Mouse (Mus musculus) embryonic facial prominence, embryonic 15.5 days (tissue): ENCODE data around the gene Gm21789. TPM values are rescaled to one million over a fixed set of nuclear protein-coding genes. Genes with fewer than 3 reads are reported as not detected.
"Not testable (repeated sequence)": the region's sequence is repeated elsewhere in the genome, so short reads cannot be mapped to it uniquely, and the experiment has no call there.

Experiments
- ATAC-seq: fragments of 200-750 bp; cut with Nextera tagmentation; 2 replicates; pipeline ENCODE4 v1.8.0; 2017; ENCODE audit warnings: low read depth, moderate TSS enrichment; ENCODE audit not compliant: insufficient number of reproducible peaks, low FRiP score, low TSS enrichment
- H3K27ac ChIP-seq: fragments of 300-500 bp; sonication (generic); replicated peaks from 2 replicates; pipeline ENCODE4 v1.5.1; 2015; ENCODE audit warnings: mild to moderate bottlenecking, inconsistent platforms
- H3K27me3 ChIP-seq: fragments of 300-500 bp; sonication (generic); 2 replicates; pipeline ENCODE4 v1.6.1; 2015; ENCODE audit warnings: inconsistent platforms
- H3K36me3 ChIP-seq: fragments of 300-500 bp; sonication (generic); 2 replicates; pipeline ENCODE4 v1.6.1; 2015; ENCODE audit warnings: mild to moderate bottlenecking, inconsistent platforms
- H3K4me1 ChIP-seq: fragments of 300-500 bp; sonication (generic); 2 replicates; pipeline ENCODE4 v1.6.1; 2015; ENCODE audit warnings: inconsistent platforms
- H3K4me2 ChIP-seq: fragments of 300-500 bp; sonication (generic); replicated peaks from 2 replicates; pipeline ENCODE4 v1.6.1; 2015; ENCODE audit warnings: mild to moderate bottlenecking, inconsistent platforms
- H3K4me3 ChIP-seq: fragments of 300-500 bp; sonication (generic); replicated peaks from 2 replicates; pipeline ENCODE4 v1.5.1; 2015; ENCODE audit warnings: mild to moderate bottlenecking, inconsistent platforms
- H3K9ac ChIP-seq: fragments of 300-500 bp; sonication (generic); 2 replicates; pipeline ENCODE4 v1.6.1; 2015; ENCODE audit warnings: inconsistent platforms
- H3K9me3 ChIP-seq: fragments of 300-500 bp; sonication (generic); replicated peaks from 2 replicates; pipeline ENCODE4 v1.6.1; 2016; ENCODE audit warnings: inconsistent platforms
- WGBS: fragments of 180-500 bp; shearing (Covaris S2); methylation state at CpG from one replicate; pipeline ENCODE4 v1.1.7; 2015; 5-methylcytosine and 5-hydroxymethylcytosine counted together
- polyA plus RNA-seq: library from polyadenylated mRNA; unstranded; fragments of >200 nt; fragmentation: Nextera tagmentation; extraction: Ambion mirVana; gene quantifications from 2 replicates; pipeline ENCODE4 v1.2.1, GENCODE M21; 2015

Gene Gm21789
- not detected in 2 replicates for polyA plus RNA-seq

- not testable (repeated sequence) for ATAC-seq, H3K4me1 ChIP-seq, H3K9ac ChIP-seq, H3K27me3 ChIP-seq, H3K36me3 ChIP-seq, H3K4me2 ChIP-seq, H3K4me3 ChIP-seq, H3K9me3 ChIP-seq, H3K27ac ChIP-seq
- no CpG with 5 or more reads among the region's 1 CpGs for WGBS
These were observed at the start of gene Gm21789 for GRCm38 (mm10) chrX:32941468-32941867. Gene Gm21789, plus strand, starts transcription at chrX:32941768.

GRCm38 (mm10) chrX:32894325-32894724, 47.2 kb upstream of the Gm21789 start, which contains the start of gene Btbd35f30:
Gene Btbd35f30, plus strand, starts transcription at chrX:32894625.
- WGBS = no CpG with 5 or more reads among the region's 4 CpGs

GRCm38 (mm10) chrX:32973597-32973996, 32.0 kb downstream of the Gm21789 start, which contains the start of gene Btbd35f5:
Gene Btbd35f5, plus strand, starts transcription at chrX:32973897.
- H3K9ac ChIP-seq, H3K27me3 ChIP-seq, H3K27ac ChIP-seq, H3K9me3 ChIP-seq, H3K36me3 ChIP-seq, H3K4me1 ChIP-seq, H3K4me2 ChIP-seq, ATAC-seq, H3K4me3 ChIP-seq: not testable (repeated sequence)
- no CpG with 5 or more reads among the region's 3 CpGs for WGBS

More at GRCm38 (mm10) chrX:32894325-32894724, 47.2 kb upstream of the Gm21789 start, which contains the start of gene Btbd35f30:
- H3K36me3 ChIP-seq, H3K27me3 ChIP-seq, H3K27ac ChIP-seq, H3K4me2 ChIP-seq, ATAC-seq, H3K9ac ChIP-seq, H3K9me3 ChIP-seq, H3K4me3 ChIP-seq, H3K4me1 ChIP-seq: not testable (repeated sequence)

Other genes starting within 250 kb of the Gm21789 start
- gene Btbd35f21, start 215.7 kb upstream of the Gm21789 start, polyA plus RNA-seq = not detected in 2 replicates
- not detected in 2 replicates for gene Btbd35f30, start 47.1 kb upstream of the Gm21789 start, polyA plus RNA-seq
- gene Btbd35f5, start 32.1 kb downstream of the Gm21789 start, polyA plus RNA-seq = not detected in 2 replicates